Mouse (Mus musculus): ENCODE measurements around the gene Dnah7c.

Gene Dnah7c

DNA sequence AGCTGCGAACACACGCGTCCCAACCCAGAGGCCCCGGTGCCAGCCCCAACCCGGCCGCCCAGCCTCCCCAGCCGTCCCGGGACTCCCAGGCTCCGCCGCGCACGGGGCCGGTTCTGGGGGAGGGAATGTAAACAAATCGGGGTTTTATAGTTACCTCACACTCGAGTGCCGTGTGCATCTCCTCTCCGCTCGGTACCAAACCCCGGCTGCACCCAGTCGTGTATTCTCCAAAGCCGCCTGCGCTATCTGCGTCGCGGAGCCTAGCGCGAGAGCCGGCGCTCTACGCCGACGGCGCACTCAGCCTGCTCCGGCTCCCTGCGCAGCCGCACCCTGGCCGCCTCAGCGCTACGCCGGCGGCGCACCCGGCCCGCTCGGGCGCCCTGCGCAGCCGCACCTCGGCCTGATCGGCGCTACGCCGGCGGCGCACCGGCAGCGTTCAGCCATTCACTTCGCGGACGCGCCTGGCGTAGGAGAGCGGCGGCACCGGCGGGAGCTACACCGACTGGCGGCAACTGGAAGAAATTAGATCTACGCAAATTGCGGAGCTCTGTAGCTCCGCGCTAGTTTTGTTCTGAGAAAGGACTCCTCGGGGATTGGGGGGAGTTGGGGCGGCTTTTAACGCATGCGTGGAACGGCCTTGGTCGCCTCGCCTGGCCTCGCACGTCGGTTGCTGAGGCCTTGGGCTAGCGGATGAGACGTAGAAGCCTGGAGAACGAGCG is 428.1 kb downstream of the Dnah7c start:
- DNase-seq (ENCODE audit: low read depth, low spot score), result peak; percentile 93

DNA sequence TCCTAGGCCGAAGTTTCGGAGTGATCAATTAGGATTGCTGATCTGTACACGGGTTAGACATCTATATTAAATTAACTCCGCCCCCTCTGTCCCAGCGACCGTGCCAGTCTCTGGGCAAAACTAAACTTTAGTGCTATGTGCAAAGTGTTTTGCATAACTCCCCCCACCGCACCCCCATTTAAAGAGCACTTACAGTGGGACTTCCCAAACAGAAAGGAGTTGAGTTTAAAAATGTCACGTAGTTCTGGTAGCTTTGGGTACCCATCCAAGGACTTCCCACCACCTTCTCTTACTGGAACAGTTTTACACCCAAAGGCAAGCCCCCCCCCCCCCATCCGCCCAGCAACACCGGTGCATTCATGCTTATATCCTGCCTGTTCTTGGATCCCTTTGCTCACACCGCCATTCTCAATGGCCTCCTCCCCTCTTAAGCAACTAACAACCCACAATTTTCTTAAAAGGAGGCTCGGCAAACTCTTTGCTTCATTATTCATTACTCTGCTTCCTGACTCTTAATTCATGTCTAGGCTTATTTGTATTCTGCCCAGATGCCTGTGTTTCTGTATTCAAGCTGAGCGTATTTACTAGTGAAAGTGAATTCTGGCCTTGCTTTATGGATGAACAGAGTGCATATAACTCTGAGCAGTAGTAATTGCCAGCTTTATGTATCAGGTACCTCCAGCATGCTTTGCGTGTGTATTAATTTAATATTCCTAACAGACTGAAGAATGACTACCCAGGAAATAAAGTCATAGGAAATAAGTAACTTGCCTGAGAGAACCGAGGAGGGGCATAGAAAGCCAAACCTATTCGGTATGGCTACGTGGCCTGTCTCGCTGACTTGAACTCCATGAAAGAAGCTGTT is 428.9 kb downstream of the Dnah7c start:
- DNase-seq (ENCODE audit: low read depth, low spot score), result no peak

DNA sequence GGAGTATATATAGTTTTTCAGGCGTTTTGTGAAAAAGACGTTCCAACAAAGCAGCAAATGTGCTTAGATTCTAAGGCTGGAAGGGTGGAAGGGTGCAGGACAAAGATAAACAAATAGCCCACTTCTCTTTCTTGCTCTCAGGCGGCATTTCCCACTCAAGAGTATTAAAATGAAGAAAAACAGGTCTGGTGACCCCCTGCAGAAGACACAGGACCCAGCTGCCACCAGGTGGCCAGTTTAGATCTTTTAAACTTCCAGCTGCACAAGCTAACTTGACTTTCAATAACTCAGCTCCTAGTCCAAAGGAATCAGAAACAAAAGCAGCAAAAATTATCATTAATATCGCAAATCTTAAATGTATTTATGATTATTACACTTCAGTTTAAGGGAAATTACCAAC is 431.1 kb downstream of the Dnah7c start:
- no peak for DNase-seq (ENCODE audit: low read depth, low spot score)
